Mouse (Mus musculus) R1 (cell line): ENCODE measurements around the gene 6430548M08Rik.
A peak's percentile ranks its signal among the peaks of the same experiment; 100 is the strongest.

Experiments
- DNase-seq: peaks from one replicate; pipeline ENCODE4 v3.0.0-alpha.2; 2018; ENCODE audit warnings: low read depth, low spot score

Gene 6430548M08Rik

DNA sequence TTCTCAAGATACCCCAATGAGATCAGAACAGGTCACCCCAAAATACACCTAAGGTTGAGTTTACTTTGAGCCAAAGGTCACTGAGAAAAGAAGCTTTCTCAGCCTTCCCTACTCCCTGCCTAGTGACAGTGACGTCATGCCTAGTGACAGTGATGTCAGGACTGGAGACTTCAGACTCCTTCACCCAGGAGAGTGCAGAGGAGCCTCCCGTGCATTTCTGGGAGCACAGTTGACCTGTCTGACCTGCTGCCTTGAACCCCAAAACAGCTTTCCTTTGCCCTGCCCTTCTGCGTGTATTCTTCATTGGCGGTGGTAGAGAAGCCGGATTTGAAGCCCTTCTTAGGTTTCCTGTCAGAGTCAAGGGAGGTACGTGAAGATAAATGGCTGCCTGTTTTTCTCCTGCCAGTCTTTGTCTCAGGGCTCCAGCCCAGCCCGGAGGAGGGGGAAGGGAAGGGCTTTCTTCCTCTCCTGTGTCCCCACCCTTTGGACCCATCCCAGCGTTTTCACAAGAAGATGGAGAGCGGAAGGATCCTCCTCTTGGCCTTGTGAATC, 9.2 kb upstream of the 6430548M08Rik start:
- DNase-seq, result peak; percentile 64

DNA sequence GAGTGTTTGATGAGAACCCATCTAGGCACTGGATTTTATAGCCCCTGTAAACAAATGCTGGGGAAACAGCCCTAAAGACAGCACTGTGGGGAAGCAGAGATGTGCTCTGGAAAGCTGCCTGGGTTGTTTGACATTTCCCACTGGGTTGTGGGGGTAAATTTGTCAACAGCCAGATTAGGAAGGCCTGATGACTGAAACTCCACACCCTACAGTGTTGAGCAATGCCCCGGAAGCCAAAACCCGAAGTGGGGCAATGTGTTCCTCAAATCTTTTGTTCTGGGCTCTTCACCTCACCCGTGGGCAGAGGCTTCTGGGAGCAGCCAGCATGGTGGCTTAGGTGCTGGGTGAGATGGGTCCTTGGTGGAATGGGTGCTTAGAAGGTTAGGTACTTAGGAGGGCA, 4.8 kb upstream of the 6430548M08Rik start:
- no peak for DNase-seq

DNA sequence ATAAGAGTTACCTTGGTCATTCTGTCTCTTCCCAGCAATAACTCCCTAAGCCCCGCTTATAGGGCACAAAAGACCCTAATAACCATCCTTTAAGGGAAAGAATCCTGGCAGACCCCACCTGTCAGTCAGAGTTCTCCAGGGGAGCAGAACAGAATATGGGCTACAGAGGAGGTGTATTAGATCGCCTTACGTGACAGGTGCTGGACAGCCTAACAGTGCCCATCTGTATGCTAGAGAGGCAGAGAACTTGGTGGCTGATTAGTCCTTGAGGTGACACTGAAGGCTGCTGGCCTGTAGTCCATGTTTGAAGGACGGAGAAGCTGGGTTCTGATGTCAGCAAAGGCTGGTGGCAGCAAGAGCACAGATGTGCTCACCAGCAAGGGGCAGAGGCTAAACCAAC, 3.0 kb upstream of the 6430548M08Rik start:
- no peak for DNase-seq

DNA sequence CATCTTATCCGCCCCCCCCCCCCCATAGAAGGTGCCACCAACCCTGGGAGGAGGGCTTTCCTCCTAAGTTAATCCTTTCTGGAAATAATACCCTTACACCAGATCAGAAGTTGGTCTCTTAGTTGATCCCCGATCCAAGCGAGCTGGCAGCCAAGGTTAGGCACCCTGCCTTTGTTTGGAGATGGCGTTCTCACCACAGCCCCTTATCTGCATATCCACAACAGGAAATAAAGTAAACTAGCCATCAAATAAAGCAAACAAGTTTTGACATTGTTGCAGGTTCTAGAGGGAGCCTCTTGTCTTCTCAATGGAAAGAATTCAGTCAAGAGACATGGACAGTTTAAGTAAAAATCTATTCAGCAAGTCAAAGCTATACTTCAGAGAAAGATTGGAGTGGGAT, 2.6 kb upstream of the 6430548M08Rik start:
- DNase-seq, result no peak

DNA sequence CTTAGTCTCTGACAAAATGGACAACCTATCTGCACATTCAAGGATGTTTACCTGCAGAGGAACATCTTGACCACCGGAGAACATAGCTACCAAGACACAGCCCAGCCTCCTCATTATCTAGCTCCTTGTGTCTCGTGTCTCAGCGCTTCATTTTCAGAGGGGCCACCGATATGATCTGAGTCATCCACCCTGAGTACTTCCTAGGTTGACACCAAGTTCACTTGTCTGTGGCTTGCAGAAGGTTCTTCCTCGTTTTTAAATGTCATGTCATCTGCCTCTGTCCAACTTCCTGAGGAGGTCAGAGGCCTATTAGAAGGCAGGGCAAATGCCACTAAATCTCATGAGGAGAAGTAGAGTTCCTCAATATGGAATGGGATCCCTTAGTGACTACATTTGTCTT, 1.4 kb upstream of the 6430548M08Rik start:
- no peak for DNase-seq

DNA sequence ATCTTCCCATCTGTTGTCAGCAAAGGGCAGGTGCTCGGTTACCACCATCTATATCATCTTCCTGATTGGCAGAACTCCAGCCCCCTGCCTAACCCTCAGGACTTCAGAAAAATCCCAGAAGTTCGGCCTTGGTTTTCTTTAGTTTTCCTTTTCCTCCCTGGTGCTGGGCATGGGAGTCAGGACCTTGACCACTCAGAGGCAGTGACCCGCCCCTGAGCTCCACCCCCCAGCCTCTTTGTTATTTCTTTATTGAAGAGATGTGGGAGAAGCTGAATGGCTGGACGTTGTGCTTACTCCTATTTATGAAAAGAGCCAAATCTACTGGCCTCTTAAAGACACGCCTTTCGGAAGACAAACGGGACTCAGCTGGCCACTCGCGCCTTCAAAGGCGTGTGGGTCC, 646 bp upstream of the 6430548M08Rik start:
- no peak for DNase-seq

DNA sequence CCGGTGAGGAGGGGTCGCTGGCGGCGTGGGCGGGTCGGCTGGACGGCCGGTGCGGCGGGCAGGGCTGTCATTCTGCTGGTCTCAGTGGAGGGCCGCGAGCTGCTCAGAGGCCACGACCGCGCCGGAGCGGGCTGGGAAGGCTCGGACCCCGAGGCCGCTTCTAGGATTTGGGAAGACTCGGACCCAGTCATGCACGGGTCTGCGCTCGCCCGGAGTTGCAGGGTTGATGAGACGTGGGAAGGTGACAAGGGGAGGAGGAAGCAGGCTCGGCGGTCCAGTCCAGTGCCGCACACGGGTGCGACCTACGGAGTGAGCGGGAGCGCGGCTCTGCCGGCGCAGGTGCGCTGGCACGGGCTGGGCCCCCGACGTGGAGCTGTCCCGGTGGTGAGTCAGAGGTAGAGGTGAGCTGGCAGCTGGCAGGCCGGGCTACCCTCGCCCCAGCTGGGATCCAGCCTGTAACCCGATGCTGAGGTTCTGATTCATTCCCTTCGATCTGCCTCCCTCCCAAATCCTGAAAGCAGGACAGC, 426 bp downstream of the 6430548M08Rik start:
- peak; percentile 63 for DNase-seq

DNA sequence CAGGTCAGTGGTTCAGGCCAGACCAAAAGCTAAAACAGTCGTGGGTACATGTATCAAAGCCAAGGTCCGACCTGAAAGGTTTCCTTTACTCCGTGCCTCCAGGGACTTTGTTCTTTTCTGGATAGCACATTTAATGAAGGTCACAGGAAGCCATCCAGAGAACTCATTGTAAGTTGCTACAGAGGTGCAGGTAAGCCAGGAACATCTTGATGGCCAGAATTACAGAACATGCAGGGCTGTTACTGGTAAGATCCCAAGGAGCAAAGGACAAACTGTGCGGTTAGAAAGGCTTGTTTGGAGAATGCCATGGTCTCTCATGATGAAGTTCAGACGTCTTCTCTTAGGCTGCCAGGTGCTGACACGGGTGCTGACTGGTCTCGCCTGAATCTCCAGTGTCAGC, 2.6 kb downstream of the 6430548M08Rik start:
- DNase-seq, result no peak

DNA sequence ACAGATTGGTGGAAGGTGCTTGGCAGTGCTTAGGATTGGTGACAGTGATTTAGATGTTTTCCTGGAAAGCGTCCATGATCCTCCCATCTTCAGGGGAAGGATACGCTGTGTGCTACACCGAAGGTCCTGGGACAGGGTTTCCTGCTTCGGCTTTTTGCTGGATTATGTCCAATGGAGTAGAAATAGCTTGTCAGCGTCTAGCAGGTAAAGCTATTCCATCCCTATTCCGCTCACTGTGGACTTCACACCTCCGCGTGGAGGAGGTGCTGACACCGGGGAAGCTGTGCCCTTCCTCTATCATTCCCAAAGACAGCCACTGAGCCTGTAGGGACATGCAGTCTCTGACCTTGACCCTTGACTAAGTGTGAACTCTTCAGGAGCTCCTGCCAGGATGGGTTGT, 4.2 kb downstream of the 6430548M08Rik start:
- no peak for DNase-seq

DNA sequence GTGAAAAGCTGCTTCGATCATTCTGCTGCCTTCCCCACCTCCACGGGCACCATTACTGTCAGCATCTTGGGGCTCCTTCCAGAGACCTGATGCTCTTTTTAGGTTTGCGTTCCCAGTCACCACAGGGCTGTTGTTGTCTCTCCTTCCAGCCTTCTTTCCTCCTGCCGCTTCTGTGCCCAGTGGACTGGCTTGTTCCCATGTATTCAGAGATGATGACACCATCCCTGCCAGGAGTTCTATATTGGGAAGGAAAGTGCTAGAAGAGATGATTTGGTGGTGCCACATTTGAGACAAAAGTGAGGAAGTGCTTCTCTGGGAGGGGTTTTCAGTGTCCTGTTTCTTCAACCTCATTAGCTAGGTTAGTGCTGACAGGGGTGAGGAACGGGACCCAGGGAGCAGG, 4.9 kb downstream of the 6430548M08Rik start:
- DNase-seq, result no peak

DNA sequence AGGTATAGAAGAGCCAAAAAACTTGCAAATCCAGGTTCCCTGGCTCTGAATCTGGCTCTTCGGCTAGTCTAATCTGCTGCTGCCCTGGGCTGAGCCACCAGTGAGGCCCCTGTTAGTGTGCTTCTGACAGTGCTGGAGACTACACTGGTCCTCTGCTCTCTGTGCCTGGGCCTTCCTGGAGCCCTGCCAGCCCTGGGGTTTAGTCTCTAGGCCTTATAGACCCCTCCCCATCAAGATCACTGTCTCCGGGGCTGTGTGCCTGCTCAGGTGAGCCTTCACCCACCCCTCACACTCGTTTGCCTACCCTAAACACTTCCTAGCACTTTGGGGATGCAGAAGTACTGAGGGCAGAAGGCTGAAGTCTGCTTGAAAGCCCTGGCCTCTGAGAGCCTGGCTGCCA, 5.5 kb downstream of the 6430548M08Rik start:
- DNase-seq, result no peak

DNA sequence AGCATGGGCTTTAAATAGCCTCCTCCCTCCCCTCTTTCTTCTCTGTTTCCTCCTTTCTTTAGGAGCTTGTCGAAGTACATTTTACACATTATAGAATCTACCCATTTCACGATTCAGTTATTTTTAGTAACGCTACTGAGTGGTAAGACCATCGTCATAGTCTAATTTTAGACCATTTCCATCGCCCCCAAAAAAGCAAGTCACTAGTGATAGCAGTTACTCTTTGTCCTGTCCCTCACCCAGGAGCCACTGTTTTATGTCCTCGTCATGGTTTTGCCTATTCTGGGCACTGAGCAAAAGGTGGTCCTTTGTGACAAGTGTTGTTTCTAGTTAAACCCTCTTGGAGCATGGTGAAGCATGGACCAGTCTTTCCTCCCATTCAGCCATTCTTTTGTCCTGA, 6.0 kb downstream of the 6430548M08Rik start:
- no peak for DNase-seq

DNA sequence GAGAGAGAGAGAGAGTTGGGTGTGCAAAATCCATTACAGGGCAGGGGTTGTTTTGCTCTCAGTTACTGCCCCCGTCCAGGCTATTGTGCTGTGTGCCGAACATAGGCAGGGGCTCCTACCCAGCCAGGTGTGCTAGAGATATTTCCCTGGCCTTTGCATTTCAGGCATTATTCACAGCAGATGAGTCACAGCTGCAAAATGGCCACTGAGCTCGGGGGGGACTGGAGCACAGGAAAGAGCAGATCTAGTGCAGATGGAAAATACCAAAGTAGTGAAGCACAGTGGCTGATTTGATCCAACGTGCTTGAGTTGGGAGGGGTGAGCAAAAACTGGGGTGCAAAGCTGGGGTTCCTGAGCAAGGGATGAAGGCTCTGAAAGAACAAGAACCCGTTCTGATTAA, 7.0 kb downstream of the 6430548M08Rik start:
- no peak for DNase-seq

DNA sequence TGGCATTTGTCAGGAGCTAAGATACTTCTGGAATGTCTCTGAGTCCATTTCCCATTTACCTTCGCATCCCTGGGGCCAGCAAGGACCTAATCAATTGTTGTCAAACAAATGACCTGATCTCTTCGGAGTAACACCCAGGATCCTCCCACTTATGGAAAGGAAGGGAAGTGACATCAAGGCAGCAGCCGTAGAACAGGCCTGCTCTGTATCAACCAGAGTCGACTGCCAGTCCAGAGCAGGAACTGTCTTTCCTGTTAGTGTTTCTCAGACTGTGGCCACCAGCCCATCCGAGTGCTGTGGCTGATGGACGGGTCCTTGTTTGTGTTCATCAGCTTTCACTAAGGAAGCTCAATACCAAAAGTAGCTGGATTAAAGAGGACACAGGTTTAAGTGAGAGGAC, 10.3 kb downstream of the 6430548M08Rik start:
- no peak for DNase-seq

DNA sequence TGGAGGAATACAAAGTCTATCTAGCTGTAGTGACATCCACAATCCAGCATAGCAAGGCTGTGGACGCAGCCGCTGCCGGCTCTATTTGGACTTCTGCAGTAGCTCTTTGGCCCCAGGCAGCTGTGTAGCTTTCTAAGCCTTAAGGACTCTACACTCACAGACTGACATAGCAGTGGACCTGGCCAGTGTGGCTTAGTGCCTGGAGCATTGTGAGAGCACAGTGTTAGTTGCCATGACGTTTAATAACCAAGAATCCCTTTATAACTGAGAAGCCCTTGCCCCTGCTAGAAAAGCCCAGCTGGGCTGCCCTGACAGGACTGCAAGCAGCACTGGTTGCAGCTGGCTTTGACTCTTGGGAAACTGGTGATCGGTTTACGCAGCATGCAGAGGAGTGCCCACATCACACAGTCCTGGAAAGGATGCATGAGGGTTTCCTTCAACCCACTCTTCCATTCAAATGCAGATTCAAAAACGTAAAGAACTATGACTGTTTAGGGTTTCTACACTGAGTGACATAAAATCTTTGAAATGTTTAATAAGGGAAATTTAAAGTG, 11.0 kb downstream of the 6430548M08Rik start:
- no peak for DNase-seq

DNA sequence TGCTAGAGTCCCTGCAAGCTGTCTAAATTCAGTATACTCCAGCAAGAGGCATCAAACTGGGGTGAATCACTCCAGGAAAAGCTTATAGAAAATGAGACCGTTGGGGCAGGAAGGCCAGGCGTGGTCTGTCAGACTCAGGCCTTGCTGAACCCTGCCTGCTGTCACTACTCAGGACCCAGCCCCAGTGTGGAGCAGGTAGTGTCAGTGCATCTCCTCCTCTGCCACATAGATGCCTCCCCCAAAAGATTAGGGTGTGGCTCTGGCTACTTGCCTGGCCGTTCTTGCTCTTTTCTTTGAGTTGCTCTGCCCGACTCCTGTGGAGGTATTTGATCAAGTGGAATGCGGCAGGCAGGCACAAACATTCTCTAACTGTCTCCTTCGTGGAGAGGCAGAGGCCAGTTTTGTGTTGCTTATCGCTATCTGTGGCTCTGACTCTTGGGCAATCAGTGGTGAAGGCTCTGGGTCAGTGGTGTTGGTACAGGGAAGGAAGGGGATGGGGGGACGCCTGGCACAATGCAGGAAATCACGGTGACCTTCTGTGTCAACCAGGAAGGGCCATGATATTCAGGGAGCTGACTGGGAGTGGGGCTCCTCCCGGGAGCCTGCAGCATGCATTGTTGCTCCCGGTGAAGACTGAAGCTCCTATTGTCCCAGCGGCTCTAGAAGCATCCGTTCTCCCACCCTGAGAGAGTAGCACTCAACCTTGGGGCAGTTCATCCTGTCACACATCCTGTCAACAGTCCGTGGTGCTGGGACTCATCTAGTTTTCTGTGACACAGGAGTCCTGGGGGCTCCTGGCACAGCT, 12.6 kb downstream of the 6430548M08Rik start:
- peak; percentile 22 for DNase-seq

DNA sequence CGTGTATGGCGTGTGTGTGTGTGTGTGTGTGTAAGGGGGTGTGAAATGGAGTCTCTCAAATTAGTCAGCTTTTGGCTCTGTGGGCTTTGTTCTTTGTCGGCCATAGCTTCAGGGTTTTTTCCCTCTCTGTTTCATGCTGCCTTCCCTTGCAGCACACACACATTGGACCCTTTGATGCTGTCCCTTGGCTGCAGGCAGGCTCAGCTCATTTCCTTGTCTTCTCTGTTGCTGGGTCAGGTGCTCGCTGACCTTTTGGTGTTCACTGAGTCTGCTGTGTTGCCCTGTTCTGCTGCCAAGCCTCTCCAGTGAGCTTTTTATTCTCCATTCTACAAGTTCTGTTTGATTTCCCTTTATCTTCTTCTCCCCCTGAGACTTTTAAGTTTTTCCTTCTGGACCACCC, 15.6 kb downstream of the 6430548M08Rik start:
- DNase-seq, result no peak

DNA sequence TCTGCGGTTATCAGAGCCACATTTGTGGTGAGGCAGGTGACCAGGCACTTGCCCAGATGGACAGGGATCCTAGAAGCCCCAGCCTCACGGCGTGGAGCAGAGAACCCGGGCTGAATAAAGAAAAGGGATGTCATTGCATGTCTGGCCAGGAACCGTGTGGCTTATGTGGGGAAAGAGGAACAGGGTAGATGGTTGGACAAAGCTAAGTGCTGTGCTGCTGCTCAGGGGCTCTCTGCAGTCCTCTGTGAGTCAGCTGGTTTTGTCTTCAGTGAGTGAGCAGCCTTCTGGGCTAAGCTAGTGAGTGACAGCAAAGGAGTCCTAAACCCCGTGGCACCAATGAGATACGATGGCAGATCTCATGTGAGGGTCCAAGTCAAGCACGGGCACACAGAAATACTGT, 17.2 kb downstream of the 6430548M08Rik start:
- no peak for DNase-seq

DNA sequence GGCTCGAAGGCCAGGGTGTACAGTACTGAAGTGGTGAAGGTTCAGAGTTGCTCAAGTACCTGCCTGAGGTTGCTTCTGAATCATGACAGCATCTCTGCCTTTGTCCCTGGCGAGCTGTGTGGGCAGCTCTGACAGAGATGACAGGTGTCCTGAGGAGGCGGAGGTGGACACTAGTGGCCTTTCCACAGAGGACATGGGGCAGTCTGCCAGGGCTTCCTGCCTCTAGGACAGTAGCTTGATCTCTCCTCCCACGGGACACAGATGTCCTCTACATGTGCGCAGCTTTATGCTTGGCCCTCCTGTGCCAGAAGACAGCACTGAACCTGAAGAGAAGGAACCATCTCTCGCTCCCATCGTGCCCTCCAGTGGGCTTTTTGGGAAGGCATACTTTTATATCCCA, 19.2 kb downstream of the 6430548M08Rik start:
- no peak for DNase-seq

DNA sequence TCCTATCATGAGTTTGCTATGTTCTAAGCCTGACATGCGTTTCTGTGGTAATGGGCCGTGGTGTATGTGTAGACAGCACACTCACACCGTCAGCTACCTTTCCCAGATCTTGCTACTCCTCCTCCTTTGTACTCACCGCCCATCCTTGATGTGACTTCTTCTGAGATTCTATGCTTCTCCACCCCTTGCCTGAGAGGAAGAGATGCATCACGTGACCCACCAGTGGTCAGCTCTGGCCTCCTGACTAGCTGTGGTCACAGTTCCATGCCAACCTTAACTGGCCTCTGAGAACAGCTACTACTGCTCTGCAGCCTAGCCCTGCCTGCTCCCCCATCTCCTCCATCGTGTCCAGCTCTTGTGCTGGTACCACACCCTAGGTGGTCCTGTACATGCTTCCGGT, 21.7 kb downstream of the 6430548M08Rik start:
- DNase-seq, result no peak

DNA sequence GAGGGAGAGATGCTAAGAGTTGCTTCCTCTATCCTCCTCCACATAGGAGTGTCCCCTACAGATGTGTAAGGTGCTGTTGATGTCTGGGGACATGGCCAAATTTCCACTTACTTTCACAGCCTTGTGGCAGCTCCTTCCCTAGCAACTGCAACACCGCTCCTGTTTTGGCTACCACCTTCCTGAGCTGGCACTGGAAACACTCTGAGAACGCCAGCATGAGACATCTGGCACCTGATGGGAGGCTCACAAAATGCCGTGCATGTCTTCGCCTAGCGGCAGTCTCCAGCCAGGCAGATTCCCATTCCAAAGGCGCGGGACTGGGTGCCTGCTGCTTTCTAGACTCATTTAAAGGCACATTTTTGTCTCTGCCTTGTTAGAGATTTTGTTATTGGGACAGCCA, 22.7 kb downstream of the 6430548M08Rik start:
- no peak for DNase-seq

DNA sequence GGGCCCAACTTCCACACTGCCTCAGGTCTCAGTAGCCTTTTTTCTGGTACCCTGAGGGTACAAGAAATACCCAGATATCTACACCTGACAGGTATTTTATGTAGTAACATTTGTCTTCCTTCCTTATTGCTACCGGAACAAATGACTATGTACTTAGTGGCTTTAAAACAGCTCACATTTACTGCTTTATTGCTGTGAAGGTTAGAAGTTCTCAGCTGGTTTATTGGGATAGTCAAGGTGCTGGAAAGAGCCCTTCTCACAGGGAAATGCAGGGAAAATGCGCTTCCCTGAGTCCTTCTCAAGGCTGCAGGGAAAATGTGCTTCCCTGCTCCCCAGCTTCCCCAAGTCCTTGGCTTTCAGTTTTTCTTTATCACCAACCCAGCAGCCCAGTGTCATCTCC, 25.0 kb downstream of the 6430548M08Rik start:
- DNase-seq, result no peak

DNA sequence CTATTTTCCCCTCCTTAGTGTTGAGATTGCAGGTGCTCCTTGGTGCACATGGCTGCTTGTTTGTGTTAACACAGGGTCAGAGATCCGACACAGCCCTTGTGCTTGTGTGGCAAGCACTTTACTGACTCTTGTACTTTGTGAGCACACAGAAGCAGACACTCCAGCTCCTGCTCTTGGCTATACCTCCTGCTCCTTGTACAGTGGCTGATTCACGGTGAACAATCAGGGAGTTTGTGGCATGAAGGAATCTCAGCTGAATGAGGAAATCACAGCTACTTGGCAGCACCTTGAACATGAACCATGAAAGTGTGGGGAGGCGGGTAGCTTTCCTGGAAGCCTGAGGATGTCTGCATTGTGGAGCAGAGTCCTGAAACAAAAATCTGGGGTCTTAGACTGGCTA, 26.8 kb downstream of the 6430548M08Rik start:
- no peak for DNase-seq
